Mouse (Mus musculus) bone marrow, adult 2 months (tissue): Measurements from ENCODE around the gene Serpine1.

Source experiments
- CTCF ChIP-seq: fragments of 200-500 bp; IDR thresholded peaks from 2 replicates; pipeline ENCODE4 v1.5.1; 2011; ENCODE audit warnings: low read length, control low read depth; ENCODE audit not compliant: control insufficient read depth, insufficient read depth
- POLR2A ChIP-seq: fragments of 200-500 bp; IDR thresholded peaks from 2 replicates; pipeline ENCODE4 v1.6.1; 2011; ENCODE audit warnings: low read depth, mild to moderate bottlenecking, control low read depth, low read length, borderline replicate concordance; ENCODE audit not compliant: control insufficient read depth

DNA sequence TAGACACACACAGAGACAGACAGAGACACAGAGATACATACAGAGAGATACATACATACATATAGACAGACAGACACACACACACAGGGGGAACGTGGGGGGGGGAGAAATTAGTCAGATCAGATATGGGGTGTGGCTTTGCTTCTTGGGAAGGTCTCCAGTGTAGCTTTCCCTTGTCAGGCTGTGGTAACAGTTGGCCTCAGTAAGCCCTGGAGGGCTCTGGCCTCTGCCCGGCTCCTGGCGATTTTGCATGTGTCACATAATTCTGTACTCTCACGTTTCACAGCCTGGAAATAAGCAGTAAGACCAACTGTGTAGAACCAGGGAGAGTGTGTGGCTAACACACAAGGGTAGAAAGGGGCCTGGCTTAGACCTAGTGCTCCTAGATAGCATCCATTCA lies 28.6 kb upstream of the Serpine1 start:
- TF ChIP-seq CTCF: no peak
- TF ChIP-seq POLR2A: no peak
